21 mouse cellular contexts compared by ENCODE assay signal in the genomic region with DNA sequence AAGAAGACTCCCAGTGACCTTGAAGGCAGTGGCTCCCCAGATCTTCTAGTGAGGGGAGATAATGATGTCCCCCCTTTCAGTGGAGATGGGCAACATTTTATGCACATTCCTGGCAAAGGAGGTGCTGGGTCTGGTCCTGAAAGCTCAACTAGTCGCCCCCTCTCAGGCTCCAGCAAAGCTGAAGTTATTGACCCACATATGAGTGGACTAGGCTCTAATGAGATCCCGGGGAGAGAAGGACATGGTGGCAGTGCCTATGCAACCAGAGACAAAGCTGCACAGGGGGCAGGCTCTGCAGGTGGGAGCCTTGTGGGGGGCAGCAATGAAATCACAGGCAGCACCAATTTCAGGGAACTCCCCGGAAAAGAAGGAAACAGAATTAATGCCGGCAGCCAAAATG. TPM values are rescaled to one million over a fixed set of nuclear protein-coding genes. Genes with fewer than 3 reads are reported as not detected.
DNase-seq lines count a peak whose midpoint lies in the region; ATAC-seq lines count a peak whose summit lies in the region.
"Had no signal": no experiment of that assay in that cellular context is flagged by ENCODE, and none has a peak within 500 bp of the region (broad histone marks: within the 10 kb centered on the region; RNA-seq: fewer than 3 reads in every experiment).

No protein-coding gene starts in this region.

- peak; percentile 76 for DNase-seq in heart, adult 11 months
- DNase-seq in heart, embryonic 10.5 days (ENCODE audit: low spot score): no peak
- DNase-seq in midbrain, embryonic 11.5 days (ENCODE audit: low spot score, missing footprints): peak; percentile 67
- no peak for DNase-seq in midbrain, embryonic 14.5 days
- DNase-seq: adrenal gland, adult 2 months; adrenal gland, adult 8-10 months; adrenal gland, postnatal 10 days; adrenal gland, postnatal 14 days; adrenal gland, postnatal 25 days; adrenal gland, postnatal 36 days; B cell, adult 2 months; cerebellum, adult 11 months; cerebellum, adult 11-12 months; cerebellum, adult 18-20 months had no signal

- ATAC-seq in midbrain, embryonic 11.5 days (ENCODE audit: low FRiP score): no peak
- no peak for ATAC-seq in midbrain, embryonic 14.5 days (ENCODE audit: low FRiP score, low TSS enrichment)
- ATAC-seq: activated CD4-positive, CD25-positive, alpha-beta regulatory T cell, adult 4 months; CD4-positive, CD25-positive, alpha-beta regulatory T cell, adult 4 months; Patski had no signal

- H3K4me1 ChIP-seq in heart, embryonic 10.5 days: no peaks in the 10 kb centered on the region
- H3K4me1 ChIP-seq in midbrain, embryonic 11.5 days (ENCODE audit: control insufficient read depth, insufficient read depth, low read length): no peaks in the 10 kb centered on the region
- H3K4me1 ChIP-seq in midbrain, embryonic 14.5 days (ENCODE audit: control insufficient read depth, insufficient read depth, low read length): 0 out of 2 replicates have a peak, but pooled peaks cover 4% of the 10 kb centered on the region

- H3K4me3 ChIP-seq in heart, embryonic 10.5 days: no peak overlapping the region
- H3K4me3 ChIP-seq in midbrain, embryonic 11.5 days (ENCODE audit: low read depth, low read length): no peak overlapping the region
- H3K4me3 ChIP-seq in midbrain, embryonic 14.5 days (replicated peaks; ENCODE audit: low read depth, low read length): no peak overlapping the region

- no peak overlapping the region for H3K9ac ChIP-seq in midbrain, embryonic 11.5 days (ENCODE audit: low read length)
- no peak overlapping the region for H3K9ac ChIP-seq in midbrain, embryonic 14.5 days (replicated peaks; ENCODE audit: low read length)

- H3K36me3 ChIP-seq in heart, embryonic 10.5 days: no peaks in the 10 kb centered on the region
- H3K36me3 ChIP-seq in midbrain, embryonic 11.5 days (ENCODE audit: control insufficient read depth, insufficient read depth, low read length): no peaks in the 10 kb centered on the region
- no peaks in the 10 kb centered on the region for H3K36me3 ChIP-seq in midbrain, embryonic 14.5 days (ENCODE audit: control insufficient read depth, insufficient read depth, low read length)
- H3K36me3 ChIP-seq: G1E had no signal

- no peak overlapping the region for H3K4me2 ChIP-seq in midbrain, embryonic 11.5 days
- no peak overlapping the region for H3K4me2 ChIP-seq in midbrain, embryonic 14.5 days (ENCODE audit: low read length)

- WGBS in heart, embryonic 10.5 days: 88% methylated on average over 4 of the region's 4 CpGs
- WGBS in midbrain, embryonic 11.5 days: 80% methylated on average over 4 of the region's 4 CpGs
- WGBS in midbrain, embryonic 14.5 days: 67% methylated on average over 4 of the region's 4 CpGs

- no peak overlapping the region for H3K27ac ChIP-seq in heart, embryonic 10.5 days
- H3K27ac ChIP-seq in midbrain, embryonic 11.5 days (ENCODE audit: low read depth, low read length): no peak overlapping the region
- no peak overlapping the region for H3K27ac ChIP-seq in midbrain, embryonic 14.5 days (replicated peaks; ENCODE audit: low read depth, low read length)

- H3K27me3 ChIP-seq in heart, embryonic 10.5 days (ENCODE audit: insufficient read depth, poor library complexity, severe bottlenecking): no peaks in the 10 kb centered on the region
- no peaks in the 10 kb centered on the region for H3K27me3 ChIP-seq in midbrain, embryonic 11.5 days (ENCODE audit: control insufficient read depth, insufficient read depth, low read length)
- no peaks in the 10 kb centered on the region for H3K27me3 ChIP-seq in midbrain, embryonic 14.5 days (ENCODE audit: control insufficient read depth, insufficient read depth, low read length)
- H3K27me3 ChIP-seq: CH12.LX, Patski had no signal

- no peaks in the 10 kb centered on the region for H3K9me3 ChIP-seq in heart, embryonic 10.5 days
- H3K9me3 ChIP-seq in midbrain, embryonic 11.5 days (ENCODE audit: control insufficient read depth, low read length): no peaks in the 10 kb centered on the region
- no peaks in the 10 kb centered on the region for H3K9me3 ChIP-seq in midbrain, embryonic 14.5 days (ENCODE audit: control insufficient read depth, low read length)

RNA-seq across cellular contexts. Expression of gene Mepe, which starts 12.4 kb away (rescaled TPM):
- not detected in 2 replicates for polyA plus RNA-seq in heart, embryonic 10.5 days (2016; fragmentation: Nextera tagmentation; extraction: Ambion mirVana)
- polyA plus RNA-seq in midbrain, embryonic 11.5 days (2014; fragmentation: Nextera tagmentation; extraction: Ambion mirVana): not detected in 2 replicates
- polyA plus RNA-seq in midbrain, embryonic 14.5 days (2014; fragmentation: Nextera tagmentation; extraction: Ambion mirVana): not detected in 2 replicates
- polyA plus RNA-seq: activated CD4-positive, CD25-positive, alpha-beta regulatory T cell, adult 4 months; adrenal gland, adult 2 months; brain, embryonic 14.5 days; C2C12; CD4-positive, CD25-positive, alpha-beta regulatory T cell, adult 4 months; G1E; Patski had no signal

RNA-seq across cellular contexts. Expression of gene Ibsp, which starts 38.5 kb away (rescaled TPM):
- polyA plus RNA-seq in heart, embryonic 10.5 days (2016; fragmentation: Nextera tagmentation; extraction: Ambion mirVana): not detected in 2 replicates
- not detected in 2 replicates for polyA plus RNA-seq in midbrain, embryonic 11.5 days (2014; fragmentation: Nextera tagmentation; extraction: Ambion mirVana)
- not detected in 2 replicates for polyA plus RNA-seq in midbrain, embryonic 14.5 days (2014; fragmentation: Nextera tagmentation; extraction: Ambion mirVana)
- polyA plus RNA-seq: activated CD4-positive, CD25-positive, alpha-beta regulatory T cell, adult 4 months; adrenal gland, adult 2 months; C2C12; CD4-positive, CD25-positive, alpha-beta regulatory T cell, adult 4 months; G1E; Patski had no signal

Comparison
In these comparisons a context has a peak if more than half of its experiments do, and no peak if none do; other contexts are left out.
1. DNase-seq: peak in heart, adult 11 months (single experiment) and midbrain, embryonic 11.5 days (single experiment); none in heart, embryonic 10.5 days (single experiment) and midbrain, embryonic 14.5 days (single experiment).